Mouse (Mus musculus) ES-E14 (cell line): Measurements from ENCODE around the gene Agmat. TPM values are rescaled to one million over a fixed set of nuclear protein-coding genes. Genes with fewer than 3 reads are reported as not detected.

Experiments used
- DNase-seq: peaks from one replicate; pipeline ENCODE4 v3.0.0-alpha.2; 2013; ENCODE audit warnings: low read depth, low spot score
- H3K27ac ChIP-seq: 2 replicates; pipeline ENCODE4 v1.5.1; 2012; ENCODE audit warnings: low read depth, mild to moderate bottlenecking, low read length, moderate library complexity, mixed read lengths; ENCODE audit not compliant: poor library complexity, insufficient read depth, severe bottlenecking
- H3K36me3 ChIP-seq: 2 replicates; pipeline ENCODE4 v1.6.1; 2012; ENCODE audit warnings: mild to moderate bottlenecking, low read length, moderate library complexity, mixed read lengths; ENCODE audit not compliant: control insufficient read depth, poor library complexity, insufficient read depth, severe bottlenecking
- H3K4me1 ChIP-seq, 2 experiments: fragments of 150-350 bp in 1 of 2; sonication (generic) in 1 of 2; 2 replicates each; pipeline ENCODE4 v1.6.1; 2012; ENCODE audit warnings: low read length in 2 of 2, mild to moderate bottlenecking in 1 of 2, mixed read lengths in 1 of 2; ENCODE audit not compliant: control insufficient read depth in 2 of 2, insufficient read depth in 2 of 2, poor library complexity in 1 of 2
- H3K4me3 ChIP-seq, 2 experiments: fragments of 150-350 bp in 1 of 2; sonication (generic) in 1 of 2; 2 replicates each; pipeline ENCODE4 v1.5.1; 2012; ENCODE audit warnings: low read length in 2 of 2, low read depth in 1 of 2, mild to moderate bottlenecking in 1 of 2, mixed read lengths in 1 of 2; ENCODE audit not compliant: insufficient read depth in 1 of 2, poor library complexity in 1 of 2, severe bottlenecking in 1 of 2
- H3K9ac ChIP-seq: 2 replicates; pipeline ENCODE4 v1.6.1; 2012; ENCODE audit warnings: low read depth, mild to moderate bottlenecking, low read length, mixed read lengths; ENCODE audit not compliant: poor library complexity, insufficient read depth, severe bottlenecking
- H3K9me3 ChIP-seq: fragments of 150-350 bp; sonication (generic); 2 replicates; pipeline ENCODE4 v1.6.1; 2012; ENCODE audit warnings: low read depth, mild to moderate bottlenecking, low read length; ENCODE audit not compliant: control insufficient read depth, insufficient read depth
- CHD2 ChIP-seq: IDR thresholded peaks from 2 replicates; pipeline ENCODE4 v1.6.1; 2014; ENCODE audit warnings: mild to moderate bottlenecking, low read depth, low read length, inconsistent platforms
- HCFC1 ChIP-seq: IDR thresholded peaks from 2 replicates; pipeline ENCODE4 v1.6.1; 2012; ENCODE audit warnings: low read length, inconsistent platforms, borderline replicate concordance; ENCODE audit not compliant: insufficient read depth
- MAFK ChIP-seq: IDR thresholded peaks from 2 replicates; pipeline ENCODE4 v1.6.1; 2014; ENCODE audit warnings: mild to moderate bottlenecking, low read depth, low read length, inconsistent platforms; ENCODE audit not compliant: insufficient read depth
- ZC3H11A ChIP-seq: IDR thresholded peaks from 2 replicates; pipeline ENCODE4 v1.6.1; 2012; ENCODE audit warnings: low read depth, mild to moderate bottlenecking, inconsistent platforms, low read length, borderline replicate concordance
- ZNF384 ChIP-seq: IDR thresholded peaks from 2 replicates; pipeline ENCODE4 v1.6.1; 2012; ENCODE audit warnings: low read depth, low read length, inconsistent platforms
- in situ Hi-C, 2 experiments: fragments of 600-800 bp; cut with MboI; formaldehyde crosslinking; loops; one replicate each; pipeline ENCODE4 v1.15.1; 2025; ENCODE audit warnings: low sequenced_read_pairs in 2 of 2, inconsistent platforms in 1 of 2; ENCODE audit not compliant: unreplicated experiment in 2 of 2
- total RNA-seq: library from RNA; depleted of rRNA; stranded (reverse); fragments of 300-350 nt; gene quantifications from 2 replicates; pipeline ENCODE4 v1.2.3, GENCODE M21; 2012

Agmat gene
- total RNA-seq, 1 experiment = 0.62 TPM

DNA sequence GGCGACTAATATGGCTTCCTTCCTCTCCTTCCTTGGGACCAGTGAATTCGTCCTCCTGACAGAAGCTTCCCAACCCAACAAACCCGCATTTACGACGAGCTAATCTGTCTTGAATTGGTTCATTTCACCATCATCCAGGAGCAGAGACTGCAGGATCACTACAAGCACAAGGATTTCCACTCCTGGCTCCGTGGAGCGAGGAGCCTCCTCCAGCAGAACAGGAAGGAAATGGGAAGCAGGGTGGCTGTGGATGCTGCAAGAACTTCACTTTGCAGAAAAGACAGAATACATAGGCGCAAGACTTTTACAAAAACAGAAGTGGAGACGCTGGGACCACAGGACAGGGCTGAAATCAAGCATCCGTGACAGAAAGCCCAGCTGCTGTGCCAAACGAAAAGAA lies 21.9 kb upstream of the Agmat start:
- in situ Hi-C loops = no loop called here
- H3K4me3 ChIP-seq = no peak overlapping the region
- DNase-seq = no peak
- no peak for TF ChIP-seq HCFC1
- no peak for TF ChIP-seq ZNF384
- TF ChIP-seq CHD2 = no peak
- no peak for TF ChIP-seq ZC3H11A
- TF ChIP-seq MAFK = no peak
- peaks cover 4 to 5% of the 10 kb centered on the region in 2 experiments for H3K4me1 ChIP-seq
- no peak overlapping the region for H3K9ac ChIP-seq
- no peak overlapping the region for H3K27ac ChIP-seq
- no peaks in the 10 kb centered on the region for H3K36me3 ChIP-seq
- H3K9me3 ChIP-seq = no peaks in the 10 kb centered on the region

DNA sequence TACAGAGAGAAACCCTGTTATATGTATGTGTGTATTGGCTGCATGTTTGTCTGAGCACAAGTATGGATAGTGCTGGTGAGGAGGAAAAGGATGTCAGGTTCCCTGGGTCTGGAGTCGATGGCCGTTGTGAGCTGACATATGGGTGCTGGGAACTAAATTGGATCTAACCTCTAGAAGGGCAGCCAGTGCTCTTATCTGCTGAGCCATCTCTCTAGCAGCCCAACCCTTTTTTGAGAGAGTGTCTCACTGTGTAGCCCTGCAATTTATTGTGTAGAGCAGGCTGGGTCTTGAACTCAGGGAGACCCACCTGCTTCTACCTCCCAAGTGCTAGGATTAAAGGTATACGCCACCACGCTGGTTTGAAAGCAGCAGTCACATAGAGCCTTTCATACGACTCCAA lies 21.2 kb upstream of the Agmat start:
- DNase-seq = no peak
- in situ Hi-C loops = no loop called here
- TF ChIP-seq ZNF384 = no peak
- TF ChIP-seq HCFC1 = no peak
- TF ChIP-seq ZC3H11A = no peak
- no peak for TF ChIP-seq MAFK
- TF ChIP-seq CHD2 = no peak
- peaks cover 4 to 5% of the 10 kb centered on the region in 2 experiments for H3K4me1 ChIP-seq
- no peaks in the 10 kb centered on the region for H3K9me3 ChIP-seq
- no peaks in the 10 kb centered on the region for H3K36me3 ChIP-seq
- no peak overlapping the region for H3K4me3 ChIP-seq
- H3K9ac ChIP-seq = no peak overlapping the region
- no peak overlapping the region for H3K27ac ChIP-seq

DNA sequence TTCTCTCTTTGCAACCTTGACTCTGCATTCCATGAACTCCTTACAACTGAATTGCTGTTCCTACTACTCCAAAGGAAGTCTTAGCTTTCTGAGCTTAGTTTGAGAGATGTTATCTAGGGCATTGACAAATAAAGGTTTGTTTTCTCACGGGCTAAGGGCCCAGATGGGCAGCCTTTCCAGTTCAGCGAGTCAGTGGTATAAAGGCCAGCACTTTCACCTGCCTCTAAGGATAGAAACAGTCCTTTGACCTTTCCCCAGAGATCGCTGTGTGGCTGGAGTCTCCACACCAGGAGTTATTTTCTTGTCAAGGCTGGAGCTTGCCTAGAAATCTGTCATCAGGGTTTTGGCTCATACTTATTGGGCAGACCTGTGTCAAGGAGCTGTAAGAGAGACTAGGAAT lies 20.7 kb upstream of the Agmat start:
- DNase-seq = no peak
- Histone ChIP-seq H3K4me3 (no peak overlapping the region), H3K9me3 (no peaks in the 10 kb centered on the region), H3K27ac (no peak overlapping the region), H3K4me1 (peaks cover 4 to 5% of the 10 kb centered on the region in 2 experiments), H3K9ac (no peak overlapping the region), H3K36me3 (no peaks in the 10 kb centered on the region)
- TF ChIP-seq ZC3H11A (no peak), HCFC1 (no peak), MAFK (no peak), ZNF384 (no peak), CHD2 (no peak)
- in situ Hi-C loops = no loop called here

DNA sequence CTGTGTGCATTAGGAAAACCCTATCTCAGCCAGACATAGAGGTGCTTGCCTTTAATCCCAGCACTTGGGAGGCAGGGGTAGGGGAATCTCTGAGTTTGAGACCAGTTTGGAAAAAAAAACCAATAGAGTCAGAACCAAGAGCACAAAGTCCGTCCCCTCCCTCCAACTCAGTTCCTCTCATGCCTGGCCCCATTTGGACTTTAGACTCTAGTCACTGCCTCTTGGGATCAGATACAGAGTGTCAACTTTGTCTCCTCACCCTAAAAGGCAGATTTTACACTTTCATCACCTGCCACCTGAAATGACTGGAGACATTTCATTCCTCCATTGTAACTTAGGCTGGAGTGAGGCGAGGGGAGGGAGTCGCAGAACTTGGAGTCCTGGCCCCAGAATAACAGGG lies 17.2 kb upstream of the Agmat start:
- no peak overlapping the region for H3K4me3 ChIP-seq
- H3K36me3 ChIP-seq = no peaks in the 10 kb centered on the region
- no peak overlapping the region for H3K9ac ChIP-seq
- no peaks in the 10 kb centered on the region for H3K9me3 ChIP-seq
- in situ Hi-C loops = no loop called here
- H3K4me1 ChIP-seq = peaks cover 0 to 4% of the 10 kb centered on the region in 2 experiments; a peak in 1 of 4 replicates
- no peak overlapping the region for H3K27ac ChIP-seq
- TF ChIP-seq MAFK (no peak), CHD2 (no peak), HCFC1 (no peak), ZNF384 (no peak), ZC3H11A (no peak)
- no peak for DNase-seq

DNA sequence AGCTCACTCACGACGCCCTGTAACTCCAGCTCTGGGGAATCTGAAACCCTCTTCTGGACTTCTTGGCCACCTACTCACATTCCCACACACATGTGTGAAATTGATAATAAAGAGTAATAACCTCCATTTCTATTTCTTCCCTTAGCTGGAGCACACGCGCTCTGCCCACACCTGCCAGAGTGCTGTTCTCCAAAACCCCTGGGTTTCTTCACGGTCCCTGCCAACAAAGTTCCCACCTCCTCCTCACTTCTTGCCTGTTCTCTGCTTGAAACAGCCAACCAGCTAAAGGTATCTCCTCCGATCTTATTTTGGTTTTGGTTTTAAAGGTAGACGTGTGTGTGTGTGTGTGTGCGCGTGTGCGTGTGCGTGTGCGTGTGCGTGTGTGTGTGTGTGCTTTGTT lies 16.1 kb upstream of the Agmat start:
- Histone ChIP-seq H3K36me3 (no peaks in the 10 kb centered on the region), H3K4me3 (peak overlapping the region in 1 of 2 experiments; percentile 11; a peak in 1 of 4 replicates), H3K9ac (no peak overlapping the region), H3K4me1 (peaks cover 0 to 6% of the 10 kb centered on the region in 2 experiments; a peak in 1 of 4 replicates), H3K9me3 (no peaks in the 10 kb centered on the region), H3K27ac (no peak overlapping the region)
- no peak for DNase-seq
- TF ChIP-seq ZNF384 (no peak), ZC3H11A (no peak), MAFK (no peak), CHD2 (no peak), HCFC1 (no peak)
- in situ Hi-C loops = no loop called here
